Mouse (Mus musculus): Measurements from ENCODE around the gene Prss57. TPM values are rescaled to one million over a fixed set of nuclear protein-coding genes. Genes with fewer than 3 reads are reported as not detected.

The Prss57 gene
- total and polyA plus RNA-seq, 3 experiments: 0.50 to 0.70 TPM; not detected in 1

DNA sequence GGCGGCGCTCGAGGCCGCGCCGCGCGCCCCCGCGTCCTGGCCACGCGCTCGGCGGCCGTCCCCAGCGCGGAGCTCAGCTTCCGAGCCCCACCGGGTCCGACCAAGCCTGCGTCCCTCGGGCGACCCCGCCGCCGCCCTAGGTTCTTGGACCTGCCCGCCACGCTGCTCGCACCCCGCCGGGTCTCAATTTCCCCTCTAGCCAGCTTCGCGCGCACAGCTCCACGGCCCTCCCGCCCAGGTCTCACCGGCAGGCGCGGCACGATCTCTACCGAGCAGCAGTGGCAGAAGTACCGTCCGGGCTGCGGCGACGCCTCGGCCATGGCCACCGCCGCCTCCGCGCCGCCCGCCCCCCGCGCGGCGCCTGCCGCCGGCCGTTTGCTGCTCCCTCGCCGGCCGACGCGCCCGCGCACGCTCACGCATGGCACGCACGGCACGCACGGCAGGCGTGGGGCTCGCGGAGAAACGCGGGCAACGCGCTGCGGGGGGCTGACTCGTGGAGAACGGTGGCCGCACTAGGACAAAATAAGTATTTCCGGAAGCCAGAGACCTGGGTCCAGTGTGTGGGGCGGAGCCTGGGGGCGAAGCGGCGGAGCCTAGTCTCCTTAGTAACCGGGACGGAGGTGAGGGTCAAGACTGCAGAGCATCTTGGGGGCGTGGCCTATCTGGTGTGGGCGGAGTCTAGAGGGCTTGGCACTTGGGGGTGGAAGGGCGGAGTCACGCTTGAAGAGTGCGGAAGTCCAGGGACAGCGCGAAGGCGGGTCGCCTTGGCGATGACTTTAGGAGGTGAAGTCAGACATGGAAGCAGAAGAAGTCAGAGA lies 24.0 kb downstream of the Prss57 start, which contains the start of gene Rnf126:
TSS of gene Rnf126 (minus strand) at position 445 of the 818 bp plus-strand sequence.
- Histone ChIP-seq H3K4me1 (ENCODE audit: control insufficient read depth in 1 of 2, insufficient read depth in 2 of 2, low read length in 2 of 2) (peaks cover 0 to 19% of the 10 kb centered on the region in 2 experiments; a peak in 3 of 4 replicates), H3K27me3 (ENCODE audit: control insufficient read depth in 1 of 2, insufficient read depth in 2 of 2, low read length in 2 of 2) (no peaks in the 10 kb centered on the region), H3K36me3 (ENCODE audit: control insufficient read depth in 1 of 2, insufficient read depth in 2 of 2, low read length in 2 of 2) (peaks cover 0 to 13% of the 10 kb centered on the region in 2 experiments; a peak in 2 of 4 replicates), H3K79me2 (ENCODE audit: control insufficient read depth, insufficient read depth, low read length, poor library complexity) (peaks cover 43% of the 10 kb centered on the region), H3K27ac (ENCODE audit: control insufficient read depth, low read depth, low read length) (peak within 1 kb of the TSS; percentile 83), H3K9me3 (replicated peaks; ENCODE audit: insufficient read depth, low read length) (no peaks in the 10 kb centered on the region), H3K9ac (ENCODE audit: control insufficient read depth, low read depth, low read length, poor library complexity, severe bottlenecking) (peak within 1 kb of the TSS; percentile 100), H3K4me3 (ENCODE audit: control insufficient read depth in 1 of 2, insufficient read depth in 1 of 2, low read depth in 2 of 2, low read length in 2 of 2) (peak within 1 kb of the TSS; percentile 80 to 99)
- peak; percentile 100 for DNase-seq (ENCODE audit: low read depth, low spot score)
- peak; percentile 76 for TF ChIP-seq MAX (IDR thresholded peaks at IDR 0.05; ENCODE audit: low read length)
- peak; percentile 32; the same call in 1 of the 2 replicates for TF ChIP-seq USF1 (IDR thresholded peaks at IDR 0.05; ENCODE audit: low read depth, low read length)
- TF ChIP-seq POLR2A (IDR thresholded peaks at IDR 0.05; ENCODE audit: control insufficient read depth in 1 of 2, insufficient read depth in 1 of 2, low read depth in 1 of 2, low read length in 2 of 2, poor library complexity in 1 of 2): peak; percentile 64 to 94; a peak in 3 of 4 replicates
- TF ChIP-seq UBTF (IDR thresholded peaks at IDR 0.05; ENCODE audit: borderline replicate concordance, insufficient read depth, low read depth, low read length): no peak
- TF ChIP-seq GATA1 (IDR thresholded peaks at IDR 0.05; ENCODE audit: low read depth, low read length): no peak
- TF ChIP-seq MYC (IDR thresholded peaks at IDR 0.05; ENCODE audit: low read depth, low read length): peak; percentile 39; the same call in 1 of the 2 replicates
- TF ChIP-seq EP300 (IDR thresholded peaks at IDR 0.05; ENCODE audit: low read depth in 1 of 2, low read length in 2 of 2): no peak
- no peak for TF ChIP-seq ZKSCAN1 (IDR thresholded peaks at IDR 0.05; ENCODE audit: low read depth, low read length)
- peak; percentile 35; the same call in 1 of the 2 replicates for TF ChIP-seq TCF12 (IDR thresholded peaks at IDR 0.05; ENCODE audit: low read depth, low read length)
- TF ChIP-seq NELFE (IDR thresholded peaks at IDR 0.05; ENCODE audit: low read depth, low read length): peak; percentile 70
- TF ChIP-seq CHD2 (IDR thresholded peaks at IDR 0.05; ENCODE audit: low read length): no peak
- peak; percentile 79; the same call in 1 of the 2 replicates for TF ChIP-seq MAZ (IDR thresholded peaks at IDR 0.05; ENCODE audit: low read depth, low read length)
- no peak for TF ChIP-seq CHD1 (IDR thresholded peaks at IDR 0.05; ENCODE audit: low read depth, low read length)
- TF ChIP-seq ELF1 (IDR thresholded peaks at IDR 0.05; ENCODE audit: low read depth, low read length): peak; percentile 96
- TF ChIP-seq ZC3H11A (IDR thresholded peaks at IDR 0.05; ENCODE audit: low read depth, low read length): no peak
- no peak for TF ChIP-seq MEF2A (IDR thresholded peaks at IDR 0.05; ENCODE audit: extremely low read depth, insufficient replicate concordance, low read depth, low read length, poor library complexity, severe bottlenecking)
- TF ChIP-seq RAD21 (IDR thresholded peaks at IDR 0.05; ENCODE audit: low read depth, low read length): no peak
- TF ChIP-seq MXI1 (IDR thresholded peaks at IDR 0.05; ENCODE audit: low read depth, low read length): peak; percentile 87; the same call in 1 of the 2 replicates
- TF ChIP-seq POLR2AphosphoS5 (IDR thresholded peaks at IDR 0.05; ENCODE audit: borderline replicate concordance, low read depth, low read length): no peak
- TF ChIP-seq HCFC1 (IDR thresholded peaks at IDR 0.05; ENCODE audit: low read depth, low read length): peak; percentile 92
- TF ChIP-seq NRF1 (IDR thresholded peaks at IDR 0.05; ENCODE audit: insufficient read depth, low read depth, low read length, poor library complexity, severe bottlenecking): peak; percentile 71
- no peak for TF ChIP-seq TAL1 (IDR thresholded peaks at IDR 0.05; ENCODE audit: low read length)
- no peak for TF ChIP-seq MYB (IDR thresholded peaks at IDR 0.05; ENCODE audit: low read depth, low read length)
- TF ChIP-seq TBP (IDR thresholded peaks at IDR 0.05; ENCODE audit: low read depth, low read length): peak; percentile 29; the same call in 1 of the 2 replicates
- peak; percentile 33; the same call in 1 of the 2 replicates for TF ChIP-seq BHLHE40 (IDR thresholded peaks at IDR 0.05; ENCODE audit: borderline replicate concordance, low read depth, low read length)
- no peak for TF ChIP-seq JUND (IDR thresholded peaks at IDR 0.05; ENCODE audit: low read depth, low read length)
- TF ChIP-seq SIN3A (IDR thresholded peaks at IDR 0.05; ENCODE audit: low read length): peak; percentile 97
- no peak for TF ChIP-seq USF2 (IDR thresholded peaks at IDR 0.05; ENCODE audit: borderline replicate concordance in 1 of 2, insufficient read depth in 1 of 2, low read depth in 1 of 2, low read length in 2 of 2)
- TF ChIP-seq SMC3 (IDR thresholded peaks at IDR 0.05; ENCODE audit: low read depth, low read length): no peak
- no peak for TF ChIP-seq E2F4 (IDR thresholded peaks at IDR 0.05; ENCODE audit: borderline replicate concordance, low read depth, low read length)
- TF ChIP-seq KAT2A (conservative IDR thresholded peaks at IDR 0.05; ENCODE audit: low read depth, low read length): peak; percentile 62; the same call in 1 of the 2 replicates

All from MEL (cell line).